Mouse (Mus musculus) kidney, adult 18-20 months (tissue): ENCODE results near the gene 4930452B06Rik.
"Not testable (repeated sequence)": the region's sequence is repeated elsewhere in the genome, so short reads cannot be mapped to it uniquely, and the experiment has no call there.

Experiments used
- DNase-seq: peaks from one replicate; pipeline ENCODE4 v3.0.0; 2021

Gene 4930452B06Rik

GRCm38 (mm10) chr14:8665636-8666411, at the start of gene 4930452B06Rik:
TSS of gene 4930452B06Rik (minus strand) at chr14:8666240.
- peak; percentile 58 for DNase-seq

GRCm38 (mm10) chr14:8712674-8713073, 46.6 kb upstream of the 4930452B06Rik start:
- DNase-seq, result no peak

DNA sequence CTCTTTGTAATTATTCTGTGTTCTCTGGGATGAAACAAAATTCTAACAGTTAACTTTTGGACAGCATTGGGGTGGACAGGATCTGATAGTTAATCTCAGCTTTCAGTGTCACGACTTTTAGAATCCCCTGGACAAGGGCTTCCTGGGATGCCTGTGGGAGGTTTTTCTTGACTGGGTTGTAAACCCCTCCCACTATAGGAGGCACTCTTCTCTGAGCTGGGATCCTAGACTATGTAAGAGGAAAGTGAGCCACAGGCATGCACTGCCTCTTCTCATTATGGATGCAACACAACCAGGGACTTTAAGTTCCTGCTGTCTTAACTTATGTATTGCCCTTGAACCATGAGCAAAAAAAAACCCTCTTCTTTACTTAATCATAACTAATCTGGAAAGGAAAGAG, 23.4 kb upstream of the 4930452B06Rik start:
- DNase-seq, result no peak

DNA sequence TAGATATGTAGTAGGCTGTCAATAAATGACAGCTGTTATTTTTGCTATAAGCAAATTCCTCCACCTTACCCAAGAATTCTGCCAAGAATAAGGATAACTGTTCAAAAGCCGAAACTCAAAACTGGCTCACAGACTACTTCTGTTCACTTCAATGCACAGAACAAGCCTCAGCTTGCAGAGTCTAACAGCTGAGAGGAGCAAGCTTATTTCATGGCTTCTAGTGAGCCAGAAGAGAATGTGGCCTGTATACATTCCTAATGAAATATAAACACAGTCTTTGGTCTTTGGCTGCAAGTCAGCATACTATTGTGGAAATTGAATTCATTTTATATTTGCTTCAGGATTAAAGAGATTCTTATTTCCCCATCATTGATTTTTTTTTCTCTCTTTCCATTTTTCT, 22.4 kb upstream of the 4930452B06Rik start:
- DNase-seq, result no peak

- DNase-seq, result no peak
Observed at GRCm38 (mm10) chr14:8686185-8686584, 20.1 kb upstream of the 4930452B06Rik start.

- no peak for DNase-seq
Observed at GRCm38 (mm10) chr14:8679896-8680295, 13.9 kb upstream of the 4930452B06Rik start.

DNA sequence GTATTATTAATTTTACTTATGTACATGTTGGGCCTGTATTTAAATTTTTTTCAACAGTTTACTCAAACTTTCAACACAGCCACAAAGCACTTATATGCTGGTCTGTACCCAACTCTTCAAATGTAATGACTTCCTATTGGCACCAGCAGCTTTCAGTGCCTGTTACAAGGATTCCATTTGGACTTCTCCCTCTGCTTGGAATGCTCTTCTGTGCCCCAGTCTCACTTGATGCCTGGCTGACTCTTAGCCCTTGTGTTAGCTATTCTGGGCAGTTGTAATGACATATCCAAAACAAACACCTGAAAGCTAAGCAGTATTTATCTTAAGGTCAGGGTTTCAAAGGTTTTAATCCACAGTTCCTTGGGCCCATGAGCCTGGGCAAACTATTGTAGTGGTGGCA, 5.7 kb downstream of the 4930452B06Rik start:
- DNase-seq, result no peak

DNA sequence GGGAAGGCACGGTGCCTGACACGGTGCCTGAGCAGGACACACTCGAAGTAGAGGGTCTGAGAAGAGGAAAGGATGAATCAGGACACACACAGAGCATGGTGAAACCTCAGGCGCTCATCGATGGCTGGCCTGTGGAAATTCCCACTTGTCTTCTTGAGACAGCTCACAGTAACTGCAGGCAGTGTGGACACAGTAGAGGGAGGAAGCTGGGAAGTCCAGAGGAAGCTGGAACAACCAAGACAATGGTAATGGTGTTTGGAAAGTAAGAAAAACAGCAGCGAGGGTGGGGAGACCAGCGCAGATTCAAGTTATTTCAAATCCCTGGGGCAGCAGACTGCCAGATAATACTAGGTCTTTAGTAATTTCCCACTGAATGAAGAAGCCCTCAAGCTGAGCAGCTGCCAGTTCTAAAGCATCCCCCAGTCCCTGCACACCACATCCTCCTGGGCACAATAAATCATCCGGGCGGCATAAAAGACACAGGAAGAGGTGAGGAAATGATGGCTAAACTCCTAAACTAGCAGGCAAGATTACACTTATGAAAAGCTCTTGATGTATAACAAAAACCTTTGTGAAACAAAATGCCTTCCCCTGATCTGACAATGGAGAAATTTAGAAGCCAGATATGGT, 24.3 kb downstream of the 4930452B06Rik start:
- peak; percentile 3 for DNase-seq

GRCm38 (mm10) chr14:8632211-8632610, 33.8 kb downstream of the 4930452B06Rik start:
- DNase-seq, result no peak

DNA sequence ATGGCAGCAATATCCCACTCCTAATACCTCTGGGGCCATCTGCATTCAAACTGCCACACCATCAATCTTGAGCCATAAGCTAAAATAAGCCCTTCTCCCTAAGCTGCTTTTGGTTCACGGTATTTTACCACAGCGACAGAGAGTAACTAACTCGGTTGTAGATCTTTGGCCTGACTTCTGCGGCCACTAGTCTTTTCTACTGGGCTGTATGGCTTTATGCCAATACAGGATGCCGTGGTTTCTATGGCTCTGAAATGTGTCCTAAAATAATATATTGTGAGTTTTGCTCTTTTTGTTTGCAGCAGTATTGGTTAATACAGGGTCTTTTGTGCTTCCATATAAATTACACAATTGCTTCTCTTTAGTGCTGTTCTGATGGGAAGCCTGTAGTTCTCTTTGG, 37.6 kb downstream of the 4930452B06Rik start:
- DNase-seq, result no peak

DNA sequence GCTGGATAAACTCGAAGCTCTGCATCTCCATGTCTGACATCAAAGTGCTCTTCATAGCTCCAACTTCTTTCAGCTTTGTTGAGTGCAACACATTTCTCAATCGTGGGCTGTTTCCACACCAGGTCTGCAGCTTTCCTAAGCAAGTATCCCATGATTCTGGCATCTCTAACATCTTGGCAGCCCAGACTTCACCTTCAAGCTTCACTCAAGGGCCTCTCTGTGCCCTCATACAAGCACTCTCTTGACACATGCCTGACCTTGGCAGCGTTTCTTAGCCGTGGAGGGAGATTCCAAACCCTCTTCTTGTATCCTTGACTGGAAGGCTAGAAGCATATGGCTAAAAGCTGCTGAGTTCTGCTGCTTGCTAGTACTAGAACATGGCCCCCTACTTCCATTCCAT, 38.6 kb downstream of the 4930452B06Rik start:
- DNase-seq, result no peak

DNA sequence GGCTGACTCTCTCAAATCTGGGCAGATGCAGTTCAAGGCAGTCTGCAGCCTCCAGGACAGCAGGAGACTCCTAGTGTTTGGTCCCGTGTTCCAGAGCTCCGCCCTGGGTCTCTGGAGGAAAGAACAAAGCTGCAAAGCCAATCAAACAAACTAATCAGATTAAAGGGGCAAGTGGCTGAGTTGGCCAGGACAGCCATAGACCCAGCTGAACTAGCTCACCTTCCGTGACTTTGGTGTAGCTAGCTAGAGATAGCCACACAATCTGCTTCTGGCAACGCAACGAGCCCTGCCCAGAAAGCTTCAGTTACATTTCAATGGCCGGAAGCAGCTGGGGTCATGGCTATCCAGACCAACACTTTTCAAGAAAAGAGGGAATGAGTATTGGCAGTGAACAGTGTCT, 44.9 kb downstream of the 4930452B06Rik start:
- no peak for DNase-seq

GRCm38 (mm10) chr14:8620580-8620979, 45.5 kb downstream of the 4930452B06Rik start:
- DNase-seq, result no peak

- no peak for DNase-seq
Observed at GRCm38 (mm10) chr14:8615636-8616035, 50.4 kb downstream of the 4930452B06Rik start.

- DNase-seq, result not testable (repeated sequence)
Observed at GRCm38 (mm10) chr14:8614430-8614829, 51.6 kb downstream of the 4930452B06Rik start.

- DNase-seq, result no peak
Observed at GRCm38 (mm10) chr14:8612080-8612479, 54.0 kb downstream of the 4930452B06Rik start.

- no peak for DNase-seq
Observed at GRCm38 (mm10) chr14:8610108-8610507, 55.9 kb downstream of the 4930452B06Rik start.

DNA sequence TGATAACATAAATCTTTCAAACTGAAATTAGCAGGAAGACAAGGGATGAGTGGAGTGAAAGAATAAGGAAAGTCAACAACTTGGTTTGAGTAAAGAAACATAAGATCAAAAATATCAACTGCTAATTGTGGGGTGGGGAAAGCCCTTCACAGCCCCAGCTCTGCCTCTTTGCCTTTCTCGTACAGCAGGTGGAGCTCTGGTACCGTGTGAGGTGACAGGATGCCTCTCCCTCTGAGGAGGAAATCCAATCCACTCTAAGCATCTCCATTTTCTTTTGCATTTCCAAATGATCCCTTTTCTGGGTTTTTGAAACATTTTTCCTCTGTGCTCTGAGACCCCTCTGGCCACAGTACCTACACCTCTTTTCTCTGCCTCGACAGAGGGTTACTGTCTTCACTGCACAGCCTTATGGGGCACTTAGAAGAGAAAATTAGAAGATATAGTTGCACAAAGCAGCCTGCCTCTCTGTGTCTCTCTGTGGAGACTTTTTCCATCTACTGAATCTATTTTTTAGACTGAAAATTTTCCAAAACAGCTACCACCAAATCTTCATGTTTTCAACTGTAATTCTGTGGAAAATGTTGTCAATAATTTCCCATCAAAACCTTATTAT, 57.4 kb downstream of the 4930452B06Rik start:
- peak; percentile 39 for DNase-seq

DNA sequence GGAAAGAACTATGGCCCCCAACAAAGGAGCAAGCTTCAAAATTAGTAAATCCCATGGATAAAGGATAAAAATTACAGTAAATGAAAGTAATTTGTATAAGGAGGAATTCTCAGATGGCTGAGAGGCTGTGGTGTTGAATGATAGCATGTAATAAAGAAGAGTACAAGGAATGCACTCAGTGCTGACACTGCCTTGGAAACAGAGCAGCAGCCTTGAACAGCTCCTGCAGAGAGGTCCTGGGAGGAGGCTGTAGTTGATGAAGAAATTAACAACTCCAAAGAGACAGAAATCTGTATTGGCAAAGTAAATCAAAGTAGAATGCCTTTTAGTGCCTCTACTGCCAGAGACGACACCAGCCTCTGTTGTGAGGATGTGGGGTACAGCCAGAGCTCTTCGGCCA, 61.1 kb downstream of the 4930452B06Rik start:
- no peak for DNase-seq

DNA sequence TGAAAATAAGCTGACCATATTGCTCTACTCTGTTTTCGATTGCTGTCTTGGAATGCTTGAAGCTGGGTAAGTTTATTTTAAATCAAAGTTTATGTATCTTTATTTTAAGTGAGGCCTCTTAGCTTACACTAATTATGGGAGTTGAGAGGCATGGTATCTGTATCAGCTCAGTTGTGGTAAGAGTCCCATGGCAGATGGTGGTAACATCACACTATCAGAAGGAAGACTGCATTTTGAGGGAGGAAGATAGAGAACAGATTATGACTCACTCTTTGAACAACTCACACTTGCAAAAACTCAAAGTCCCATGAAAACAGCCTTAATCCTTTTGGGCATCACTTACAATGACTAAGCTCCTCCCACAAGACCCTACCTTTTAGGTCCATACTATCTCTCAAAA, 81.0 kb downstream of the 4930452B06Rik start:
- no peak for DNase-seq

DNA sequence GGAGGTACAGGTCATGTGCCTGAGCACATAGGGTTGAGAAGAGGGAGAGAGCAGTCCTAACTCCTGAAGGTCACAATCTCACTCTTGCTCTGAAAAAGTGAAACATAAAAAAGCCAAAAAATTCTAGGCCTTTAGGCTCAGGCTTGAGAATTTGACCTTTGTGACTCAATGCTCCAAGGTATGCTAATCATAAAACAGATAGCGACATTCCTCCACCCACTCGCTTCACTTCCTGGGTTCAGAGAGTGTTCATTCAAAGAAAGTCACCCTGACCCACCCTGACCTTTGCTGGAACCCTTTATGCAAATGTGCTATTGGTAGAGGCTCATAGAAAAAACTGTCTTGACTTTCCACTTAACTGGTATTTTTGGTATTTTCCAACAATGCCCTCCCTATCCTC, 115.0 kb downstream of the 4930452B06Rik start:
- not testable (repeated sequence) for DNase-seq

DNA sequence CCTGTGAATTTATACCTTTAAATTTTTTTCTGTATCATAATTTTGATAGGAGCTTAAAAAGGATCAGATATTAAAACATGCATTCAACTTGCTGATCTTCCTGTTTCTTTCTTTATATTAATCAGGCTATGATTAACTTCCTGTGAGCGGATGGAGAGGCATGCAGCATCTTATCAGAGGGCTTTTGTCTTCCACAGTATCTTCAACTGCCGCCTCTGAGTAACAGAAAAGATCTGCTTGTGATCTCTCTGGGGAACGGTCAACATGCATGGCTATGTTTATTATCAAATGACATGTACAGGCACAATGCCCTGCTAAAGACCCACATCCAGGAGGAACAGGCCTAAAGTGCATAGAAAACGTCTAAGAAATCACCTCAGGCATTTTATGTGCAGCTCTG, 116.9 kb downstream of the 4930452B06Rik start:
- DNase-seq, result no peak

DNA sequence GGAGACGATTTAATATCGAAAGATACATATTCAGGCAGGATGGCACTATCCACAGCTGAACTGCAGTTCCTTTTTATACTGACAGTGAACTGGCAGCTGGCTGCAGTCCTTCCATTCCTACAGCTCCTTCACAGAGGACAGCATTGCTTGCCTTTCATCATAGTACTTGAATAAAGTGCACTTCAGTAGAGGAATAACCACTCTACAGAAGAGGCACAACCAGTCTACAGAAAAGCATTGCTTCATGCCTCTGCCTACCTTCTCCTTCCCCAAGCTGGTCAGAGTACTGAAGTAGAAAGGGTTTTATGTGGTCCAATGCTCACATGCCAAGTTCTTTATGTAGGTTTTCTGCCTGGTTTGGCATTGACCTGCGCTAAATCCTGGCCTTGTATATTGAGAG, 130.0 kb downstream of the 4930452B06Rik start:
- DNase-seq, result no peak

GRCm38 (mm10) chr14:8525232-8525631, 140.8 kb downstream of the 4930452B06Rik start:
- DNase-seq, result no peak
